Mouse (Mus musculus): ENCODE measurements around the gene B4galt3. TPM values are rescaled to one million over a fixed set of nuclear protein-coding genes. Genes with fewer than 3 reads are reported as not detected.

The B4galt3 gene
- total and polyA plus RNA-seq, 3 experiments, result 16.8 to 33.1 TPM; not detected in 1

GRCm38 (mm10) chr1:171271622-171272021 lies 1.5 kb downstream of the B4galt3 start:
- H3K4me3 ChIP-seq (ENCODE audit: control insufficient read depth in 1 of 2, insufficient read depth in 1 of 2, low read depth in 2 of 2, low read length in 2 of 2), result peak overlapping the region; percentile 73 to 89
- peak; percentile 46 for DNase-seq (ENCODE audit: low read depth, low spot score)
- H3K36me3 ChIP-seq (ENCODE audit: control insufficient read depth in 1 of 2, insufficient read depth in 2 of 2, low read length in 2 of 2), result peaks cover 1 to 30% of the 10 kb centered on the region in 2 experiments; a peak in 3 of 4 replicates
- H3K9me3 ChIP-seq (replicated peaks; ENCODE audit: insufficient read depth, low read length), result no peaks in the 10 kb centered on the region
- H3K27me3 ChIP-seq (ENCODE audit: control insufficient read depth in 1 of 2, insufficient read depth in 2 of 2, low read length in 2 of 2), result no peaks in the 10 kb centered on the region
- no peaks in the 10 kb centered on the region; the same call in 1 of the 2 replicates for H3K79me2 ChIP-seq (ENCODE audit: control insufficient read depth, insufficient read depth, low read length, poor library complexity)
- no peak for TF ChIP-seq MYC (IDR thresholded peaks at IDR 0.05; ENCODE audit: low read depth, low read length)
- 0 out of 2 replicates have a peak, but pooled peaks have one; percentile 10 for TF ChIP-seq NELFE (IDR thresholded peaks at IDR 0.05; ENCODE audit: low read depth, low read length)
- TF ChIP-seq MXI1 (IDR thresholded peaks at IDR 0.05; ENCODE audit: low read depth, low read length), result no peak
- TF ChIP-seq ZMIZ1 (IDR thresholded peaks at IDR 0.05; ENCODE audit: low read depth, low read length), result 0 out of 2 replicates have a peak, but pooled peaks have one; percentile 14
- no peak for TF ChIP-seq MYB (IDR thresholded peaks at IDR 0.05; ENCODE audit: low read depth, low read length)
- TF ChIP-seq HCFC1 (IDR thresholded peaks at IDR 0.05; ENCODE audit: low read depth, low read length), result no peak
- TF ChIP-seq MAX (IDR thresholded peaks at IDR 0.05; ENCODE audit: low read length), result no peak
- no peak for TF ChIP-seq UBTF (IDR thresholded peaks at IDR 0.05; ENCODE audit: borderline replicate concordance, insufficient read depth, low read depth, low read length)
- H3K4me1 ChIP-seq (ENCODE audit: control insufficient read depth in 1 of 2, insufficient read depth in 2 of 2, low read length in 2 of 2), result peaks cover 16 to 23% of the 10 kb centered on the region in 2 experiments
- H3K27ac ChIP-seq (ENCODE audit: control insufficient read depth, low read depth, low read length), result peak overlapping the region; percentile 53
- peak overlapping the region; percentile 51 for H3K9ac ChIP-seq (ENCODE audit: control insufficient read depth, low read depth, low read length, poor library complexity, severe bottlenecking)

GRCm38 (mm10) chr1:171272086-171272485 lies 2.0 kb downstream of the B4galt3 start:
- peak overlapping the region; percentile 53 for H3K27ac ChIP-seq (ENCODE audit: control insufficient read depth, low read depth, low read length)
- peak overlapping the region; percentile 73 to 89 for H3K4me3 ChIP-seq (ENCODE audit: control insufficient read depth in 1 of 2, insufficient read depth in 1 of 2, low read depth in 2 of 2, low read length in 2 of 2)
- no peaks in the 10 kb centered on the region; the same call in 1 of the 2 replicates for H3K79me2 ChIP-seq (ENCODE audit: control insufficient read depth, insufficient read depth, low read length, poor library complexity)
- no peaks in the 10 kb centered on the region for H3K27me3 ChIP-seq (ENCODE audit: control insufficient read depth in 1 of 2, insufficient read depth in 2 of 2, low read length in 2 of 2)
- peaks cover 13 to 21% of the 10 kb centered on the region in 2 experiments for H3K4me1 ChIP-seq (ENCODE audit: control insufficient read depth in 1 of 2, insufficient read depth in 2 of 2, low read length in 2 of 2)
- DNase-seq (ENCODE audit: low read depth, low spot score), result peak; percentile 76
- peak overlapping the region; percentile 51 for H3K9ac ChIP-seq (ENCODE audit: control insufficient read depth, low read depth, low read length, poor library complexity, severe bottlenecking)
- H3K9me3 ChIP-seq (replicated peaks; ENCODE audit: insufficient read depth, low read length), result no peaks in the 10 kb centered on the region
- H3K36me3 ChIP-seq (ENCODE audit: control insufficient read depth in 1 of 2, insufficient read depth in 2 of 2, low read length in 2 of 2), result peaks cover 1 to 29% of the 10 kb centered on the region in 2 experiments; a peak in 3 of 4 replicates
- TF ChIP-seq ZC3H11A (IDR thresholded peaks at IDR 0.05; ENCODE audit: low read depth, low read length), result no peak
- TF ChIP-seq MXI1 (IDR thresholded peaks at IDR 0.05; ENCODE audit: low read depth, low read length), result no peak
- TF ChIP-seq CTCF (IDR thresholded peaks at IDR 0.05 in 2 of 3, conservative IDR thresholded peaks at IDR 0.05 in 1 of 3; ENCODE audit: control insufficient read depth in 1 of 3, insufficient read depth in 1 of 3, low read depth in 2 of 3, low read length in 3 of 3, poor library complexity in 1 of 3, severe bottlenecking in 1 of 3), result no peak
- TF ChIP-seq TCF12 (IDR thresholded peaks at IDR 0.05; ENCODE audit: low read depth, low read length), result no peak
- no peak for TF ChIP-seq USF2 (IDR thresholded peaks at IDR 0.05; ENCODE audit: borderline replicate concordance in 1 of 2, insufficient read depth in 1 of 2, low read depth in 1 of 2, low read length in 2 of 2)
- peak; percentile 42; the same call in 1 of the 2 replicates for TF ChIP-seq ETS1 (IDR thresholded peaks at IDR 0.05; ENCODE audit: low read depth, low read length)
- TF ChIP-seq CHD1 (IDR thresholded peaks at IDR 0.05; ENCODE audit: low read depth, low read length), result no peak
- no peak for TF ChIP-seq GABPA (IDR thresholded peaks at IDR 0.05; ENCODE audit: low read depth, low read length)
- TF ChIP-seq JUND (IDR thresholded peaks at IDR 0.05; ENCODE audit: low read depth, low read length), result no peak
- TF ChIP-seq SMC3 (IDR thresholded peaks at IDR 0.05; ENCODE audit: low read depth, low read length), result no peak
- no peak for TF ChIP-seq BHLHE40 (IDR thresholded peaks at IDR 0.05; ENCODE audit: borderline replicate concordance, low read depth, low read length)
- TF ChIP-seq HCFC1 (IDR thresholded peaks at IDR 0.05; ENCODE audit: low read depth, low read length), result 0 out of 2 replicates have a peak, but pooled peaks have one; percentile 49
- TF ChIP-seq TAL1 (IDR thresholded peaks at IDR 0.05; ENCODE audit: low read length), result no peak
- TF ChIP-seq MAFK (IDR thresholded peaks at IDR 0.05; ENCODE audit: borderline replicate concordance, low read depth, low read length), result no peak
- TF ChIP-seq GATA1 (IDR thresholded peaks at IDR 0.05; ENCODE audit: low read depth, low read length), result no peak
- TF ChIP-seq MAX (IDR thresholded peaks at IDR 0.05; ENCODE audit: low read length), result no peak
- TF ChIP-seq CHD2 (IDR thresholded peaks at IDR 0.05; ENCODE audit: low read length), result no peak
- no peak for TF ChIP-seq ZMIZ1 (IDR thresholded peaks at IDR 0.05; ENCODE audit: low read depth, low read length)
- peak in 1 of 2 experiments; percentile 57; a peak in 1 of 4 replicates for TF ChIP-seq EP300 (IDR thresholded peaks at IDR 0.05; ENCODE audit: low read depth in 1 of 2, low read length in 2 of 2)
- no peak for TF ChIP-seq E2F4 (IDR thresholded peaks at IDR 0.05; ENCODE audit: borderline replicate concordance, low read depth, low read length)
- no peak for TF ChIP-seq TBP (IDR thresholded peaks at IDR 0.05; ENCODE audit: low read depth, low read length)
- no peak for TF ChIP-seq UBTF (IDR thresholded peaks at IDR 0.05; ENCODE audit: borderline replicate concordance, insufficient read depth, low read depth, low read length)
- 0 out of 2 replicates have a peak, but pooled peaks have one; percentile 3 for TF ChIP-seq NELFE (IDR thresholded peaks at IDR 0.05; ENCODE audit: low read depth, low read length)
- TF ChIP-seq ELF1 (IDR thresholded peaks at IDR 0.05; ENCODE audit: low read depth, low read length), result 0 out of 2 replicates have a peak, but pooled peaks have one; percentile 28
- no peak for TF ChIP-seq POLR2AphosphoS5 (IDR thresholded peaks at IDR 0.05; ENCODE audit: borderline replicate concordance, low read depth, low read length)
- TF ChIP-seq NRF1 (IDR thresholded peaks at IDR 0.05; ENCODE audit: insufficient read depth, low read depth, low read length, poor library complexity, severe bottlenecking), result no peak
- no peak for TF ChIP-seq ZNF384 (IDR thresholded peaks at IDR 0.05; ENCODE audit: low read depth, low read length)
